Mouse (Mus musculus): ENCODE results near the gene Mgp. TPM values are rescaled to one million over a fixed set of nuclear protein-coding genes. Genes with fewer than 3 reads are reported as not detected.

The Mgp gene
- total RNA-seq, 1 experiment: not detected

DNA sequence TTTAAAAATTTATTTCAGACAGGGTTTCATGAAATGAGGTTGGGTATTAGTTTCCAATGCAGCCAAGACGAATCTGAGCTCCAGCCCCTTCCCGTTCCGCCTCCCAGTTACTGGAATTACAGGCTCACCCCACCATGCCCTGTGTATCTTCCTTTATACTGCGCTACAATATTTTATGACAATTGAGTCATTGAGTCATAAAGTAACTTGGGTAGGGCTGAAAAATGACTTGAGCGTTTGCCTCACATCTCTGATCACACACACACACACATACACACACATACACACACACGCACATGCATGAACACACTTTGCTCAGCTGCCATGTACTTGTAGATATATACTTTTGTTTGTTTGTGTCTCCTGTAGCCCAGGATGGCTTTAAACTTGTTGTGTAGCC is 38.6 kb upstream of the Mgp start:
- in situ Hi-C loops (cut with MboI; ENCODE audit: low sequenced_read_pairs in 2 of 2, unreplicated experiment in 2 of 2): no loop called here
- no peaks in the 10 kb centered on the region for H3K36me3 ChIP-seq (ENCODE audit: control insufficient read depth, insufficient read depth, low read length, poor library complexity, severe bottlenecking)
- TF ChIP-seq ZC3H11A (IDR thresholded peaks at IDR 0.05; ENCODE audit: borderline replicate concordance, low read depth, low read length) (no peak), CHD2 (IDR thresholded peaks at IDR 0.05; ENCODE audit: low read depth, low read length) (no peak), MAFK (IDR thresholded peaks at IDR 0.05; ENCODE audit: insufficient read depth, low read depth, low read length) (no peak), ZNF384 (IDR thresholded peaks at IDR 0.05; ENCODE audit: low read depth, low read length) (no peak), HCFC1 (IDR thresholded peaks at IDR 0.05; ENCODE audit: borderline replicate concordance, insufficient read depth, low read length) (no peak)
- H3K27ac ChIP-seq (ENCODE audit: insufficient read depth, low read depth, low read length, poor library complexity, severe bottlenecking): no peak overlapping the region
- H3K9me3 ChIP-seq (ENCODE audit: control insufficient read depth, insufficient read depth, low read depth, low read length): no peaks in the 10 kb centered on the region
- no peak overlapping the region for H3K4me3 ChIP-seq (ENCODE audit: insufficient read depth in 1 of 2, low read depth in 1 of 2, low read length in 2 of 2, poor library complexity in 1 of 2, severe bottlenecking in 1 of 2)
- H3K9ac ChIP-seq (ENCODE audit: insufficient read depth, low read depth, low read length, poor library complexity, severe bottlenecking): no peak overlapping the region
- no peaks in the 10 kb centered on the region for H3K4me1 ChIP-seq (ENCODE audit: control insufficient read depth in 2 of 2, insufficient read depth in 2 of 2, low read length in 2 of 2, poor library complexity in 1 of 2)
- no peak for DNase-seq (ENCODE audit: low read depth, low spot score)

DNA sequence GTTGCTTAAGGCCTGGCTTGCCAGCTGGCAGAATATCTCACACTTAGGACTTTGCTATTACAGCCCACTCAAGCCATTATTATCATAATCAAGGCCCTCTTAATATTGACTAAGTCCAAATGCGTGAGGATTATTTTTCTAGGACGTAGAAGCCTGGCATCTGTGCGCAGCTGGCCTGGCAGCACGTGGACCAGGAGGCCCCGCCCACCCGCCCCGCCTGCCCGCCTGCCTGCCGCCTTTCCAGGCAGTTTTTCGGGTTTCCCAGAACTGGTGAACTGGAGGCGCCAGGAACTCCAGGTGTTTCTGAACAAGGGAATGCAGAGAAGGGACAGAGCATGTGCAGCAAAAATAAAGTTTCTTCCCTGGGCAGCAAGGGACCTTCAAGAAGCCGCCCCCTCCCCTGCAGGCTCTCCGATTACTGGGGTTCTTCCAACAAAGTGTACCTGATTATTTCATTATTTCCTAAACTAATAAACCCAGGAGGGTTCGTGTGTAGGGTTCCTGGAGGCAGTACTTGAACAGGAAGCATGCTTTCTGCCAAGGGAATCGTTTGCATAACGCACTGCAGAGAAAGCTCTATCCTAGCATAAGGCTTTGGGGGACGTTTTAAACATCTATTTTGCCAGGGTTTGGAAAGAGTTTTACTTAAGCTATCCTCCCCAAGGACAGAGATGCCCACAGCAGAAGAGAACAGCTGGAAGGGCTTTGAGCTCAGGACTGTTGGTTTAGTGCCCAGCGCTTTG is 37.9 kb upstream of the Mgp start:
- no peak overlapping the region for H3K27ac ChIP-seq (ENCODE audit: insufficient read depth, low read depth, low read length, poor library complexity, severe bottlenecking)
- in situ Hi-C loops (cut with MboI; ENCODE audit: low sequenced_read_pairs in 2 of 2, unreplicated experiment in 2 of 2): no loop called here
- no peaks in the 10 kb centered on the region for H3K36me3 ChIP-seq (ENCODE audit: control insufficient read depth, insufficient read depth, low read length, poor library complexity, severe bottlenecking)
- H3K9ac ChIP-seq (ENCODE audit: insufficient read depth, low read depth, low read length, poor library complexity, severe bottlenecking): no peak overlapping the region
- TF ChIP-seq HCFC1 (IDR thresholded peaks at IDR 0.05; ENCODE audit: borderline replicate concordance, insufficient read depth, low read length): no peak
- TF ChIP-seq ZNF384 (IDR thresholded peaks at IDR 0.05; ENCODE audit: low read depth, low read length): no peak
- no peak for TF ChIP-seq CHD2 (IDR thresholded peaks at IDR 0.05; ENCODE audit: low read depth, low read length)
- no peak for TF ChIP-seq ZC3H11A (IDR thresholded peaks at IDR 0.05; ENCODE audit: borderline replicate concordance, low read depth, low read length)
- TF ChIP-seq MAFK (IDR thresholded peaks at IDR 0.05; ENCODE audit: insufficient read depth, low read depth, low read length): no peak
- no peaks in the 10 kb centered on the region for H3K9me3 ChIP-seq (ENCODE audit: control insufficient read depth, insufficient read depth, low read depth, low read length)
- no peak overlapping the region for H3K4me3 ChIP-seq (ENCODE audit: insufficient read depth in 1 of 2, low read depth in 1 of 2, low read length in 2 of 2, poor library complexity in 1 of 2, severe bottlenecking in 1 of 2)
- DNase-seq (ENCODE audit: low read depth, low spot score): no peak
- no peaks in the 10 kb centered on the region for H3K4me1 ChIP-seq (ENCODE audit: control insufficient read depth in 2 of 2, insufficient read depth in 2 of 2, low read length in 2 of 2, poor library complexity in 1 of 2)

DNA sequence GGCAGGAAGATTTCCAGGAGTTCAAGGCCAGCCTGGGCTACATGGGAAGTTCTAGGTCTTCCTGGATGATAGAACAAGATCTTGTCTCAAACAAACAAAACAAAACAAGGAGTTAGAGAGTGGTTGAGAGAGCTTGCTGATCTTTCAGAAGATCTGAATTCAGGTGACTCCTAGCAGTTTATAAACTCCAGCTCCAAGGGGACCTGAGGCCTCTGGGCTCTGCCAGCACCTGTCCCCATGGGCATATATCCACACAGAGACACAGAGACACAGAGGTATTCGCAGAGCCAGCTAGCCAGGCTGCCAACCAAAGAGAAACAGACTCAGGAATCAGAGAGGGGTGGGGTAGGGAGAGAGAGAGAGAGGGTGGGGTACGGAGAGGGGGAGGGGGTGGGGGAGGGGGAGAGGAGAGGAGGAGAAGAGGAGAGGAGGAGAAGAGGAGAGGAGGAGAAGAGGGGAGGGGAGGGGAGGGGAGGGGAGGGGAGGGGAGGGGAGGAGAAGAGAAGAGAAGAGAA is 37.2 kb upstream of the Mgp start:
- no peak overlapping the region for H3K4me3 ChIP-seq (ENCODE audit: insufficient read depth in 1 of 2, low read depth in 1 of 2, low read length in 2 of 2, poor library complexity in 1 of 2, severe bottlenecking in 1 of 2)
- TF ChIP-seq ZC3H11A (IDR thresholded peaks at IDR 0.05; ENCODE audit: borderline replicate concordance, low read depth, low read length): no peak
- TF ChIP-seq CHD2 (IDR thresholded peaks at IDR 0.05; ENCODE audit: low read depth, low read length): no peak
- TF ChIP-seq MAFK (IDR thresholded peaks at IDR 0.05; ENCODE audit: insufficient read depth, low read depth, low read length): no peak
- TF ChIP-seq ZNF384 (IDR thresholded peaks at IDR 0.05; ENCODE audit: low read depth, low read length): no peak
- TF ChIP-seq HCFC1 (IDR thresholded peaks at IDR 0.05; ENCODE audit: borderline replicate concordance, insufficient read depth, low read length): no peak
- in situ Hi-C loops (cut with MboI; ENCODE audit: low sequenced_read_pairs in 2 of 2, unreplicated experiment in 2 of 2): no loop called here

DNA sequence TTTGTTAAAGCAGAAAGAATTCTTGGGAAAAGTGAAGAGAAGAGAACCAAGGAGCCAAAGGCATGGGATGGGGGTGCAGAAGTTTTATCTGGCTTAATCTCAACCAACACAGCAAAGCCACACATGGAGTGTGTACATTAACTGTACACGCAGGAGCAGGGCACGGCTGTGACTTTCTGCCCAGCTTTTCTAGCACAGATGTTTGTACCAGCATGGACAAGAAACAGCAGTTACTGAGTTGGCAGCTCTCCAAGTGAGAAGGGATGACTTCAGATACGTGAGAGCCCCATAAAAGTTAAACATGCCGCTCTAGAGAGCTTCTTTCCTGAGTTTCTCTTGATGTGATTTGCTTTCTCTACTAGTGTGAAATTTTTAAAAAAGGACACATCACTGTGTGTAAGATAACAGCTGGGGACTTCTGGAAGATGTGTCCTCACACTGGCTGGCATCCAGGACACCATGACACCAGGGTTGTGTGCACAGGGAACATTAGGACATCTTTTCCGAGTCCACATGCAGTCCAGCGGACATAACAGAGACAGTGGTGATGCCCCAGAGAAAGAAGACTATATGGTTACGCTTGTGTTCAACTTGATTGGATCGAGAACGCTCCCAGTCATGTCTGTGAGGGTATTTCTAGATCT is 34.7 kb upstream of the Mgp start:
- TF ChIP-seq HCFC1 (IDR thresholded peaks at IDR 0.05; ENCODE audit: borderline replicate concordance, insufficient read depth, low read length): no peak
- TF ChIP-seq ZNF384 (IDR thresholded peaks at IDR 0.05; ENCODE audit: low read depth, low read length): no peak
- TF ChIP-seq CHD2 (IDR thresholded peaks at IDR 0.05; ENCODE audit: low read depth, low read length): no peak
- TF ChIP-seq ZC3H11A (IDR thresholded peaks at IDR 0.05; ENCODE audit: borderline replicate concordance, low read depth, low read length): no peak
- no peak for TF ChIP-seq MAFK (IDR thresholded peaks at IDR 0.05; ENCODE audit: insufficient read depth, low read depth, low read length)
- no peak overlapping the region for H3K27ac ChIP-seq (ENCODE audit: insufficient read depth, low read depth, low read length, poor library complexity, severe bottlenecking)
- no peak overlapping the region for H3K4me3 ChIP-seq (ENCODE audit: insufficient read depth in 1 of 2, low read depth in 1 of 2, low read length in 2 of 2, poor library complexity in 1 of 2, severe bottlenecking in 1 of 2)
- in situ Hi-C loops (cut with MboI; ENCODE audit: low sequenced_read_pairs in 2 of 2, unreplicated experiment in 2 of 2): no loop called here
- DNase-seq (ENCODE audit: low read depth, low spot score): no peak
- no peaks in the 10 kb centered on the region for H3K36me3 ChIP-seq (ENCODE audit: control insufficient read depth, insufficient read depth, low read length, poor library complexity, severe bottlenecking)
- H3K4me1 ChIP-seq (ENCODE audit: control insufficient read depth in 2 of 2, insufficient read depth in 2 of 2, low read length in 2 of 2, poor library complexity in 1 of 2): peaks cover 1 to 6% of the 10 kb centered on the region in 2 experiments; a peak in 2 of 4 replicates
- H3K9me3 ChIP-seq (ENCODE audit: control insufficient read depth, insufficient read depth, low read depth, low read length): no peaks in the 10 kb centered on the region
- no peak overlapping the region for H3K9ac ChIP-seq (ENCODE audit: insufficient read depth, low read depth, low read length, poor library complexity, severe bottlenecking)

More for the DNA sequence above, 37.2 kb upstream of the Mgp start:
- no peaks in the 10 kb centered on the region for H3K9me3 ChIP-seq (ENCODE audit: control insufficient read depth, insufficient read depth, low read depth, low read length)
- no peak for DNase-seq (ENCODE audit: low read depth, low spot score)
- no peaks in the 10 kb centered on the region for H3K36me3 ChIP-seq (ENCODE audit: control insufficient read depth, insufficient read depth, low read length, poor library complexity, severe bottlenecking)
- no peaks in the 10 kb centered on the region for H3K4me1 ChIP-seq (ENCODE audit: control insufficient read depth in 2 of 2, insufficient read depth in 2 of 2, low read length in 2 of 2, poor library complexity in 1 of 2)
- no peak overlapping the region for H3K27ac ChIP-seq (ENCODE audit: insufficient read depth, low read depth, low read length, poor library complexity, severe bottlenecking)
- no peak overlapping the region for H3K9ac ChIP-seq (ENCODE audit: insufficient read depth, low read depth, low read length, poor library complexity, severe bottlenecking)
